Mouse (Mus musculus): ENCODE results near the gene Grik1. TPM values are rescaled to one million over a fixed set of nuclear protein-coding genes. Genes with fewer than 3 reads are reported as not detected.

The Grik1 gene
- total and polyA plus RNA-seq, 2 experiments from 2014 or later = 30.4 to 37.1 TPM

DNA sequence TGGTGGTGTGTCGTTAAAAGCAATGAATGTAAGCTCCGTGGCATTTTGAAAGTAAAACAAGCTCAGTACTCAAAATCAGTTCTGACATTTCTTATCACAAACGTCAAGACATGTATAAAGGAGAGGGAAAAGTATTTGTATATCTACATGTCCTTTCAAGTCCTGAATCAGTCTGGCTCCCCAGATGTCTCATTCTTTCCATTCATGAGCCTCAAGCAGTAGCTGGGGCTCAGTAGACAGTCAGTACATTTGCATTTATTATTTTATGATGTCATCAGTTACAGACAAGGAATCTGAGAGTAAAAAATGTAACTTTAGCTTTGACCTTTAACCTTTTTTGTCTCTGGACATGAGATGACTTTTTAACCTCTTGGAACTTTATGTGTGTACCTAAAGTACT, 68.1 kb downstream of the Grik1 start:
- H3K4me1 ChIP-seq (ENCODE audit: insufficient read depth, low read length) = no peaks in the 10 kb centered on the region
- H3K9ac ChIP-seq (replicated peaks; ENCODE audit: low read length, poor library complexity, severe bottlenecking) = no peak overlapping the region
- no peak for TF ChIP-seq CTCF (IDR thresholded peaks at IDR 0.05)
- H3K9me3 ChIP-seq (ENCODE audit: low read length) = no peaks in the 10 kb centered on the region
- no peak overlapping the region for H3K4me3 ChIP-seq (ENCODE audit: low read depth, low read length)
- no peak overlapping the region for H3K27ac ChIP-seq (ENCODE audit: low read depth, low read length)
- whole genome bisulfite sequencing = 79% methylated on average over 3 of the region's 3 CpGs
- no peaks in the 10 kb centered on the region for H3K27me3 ChIP-seq (ENCODE audit: insufficient read depth, low read length)
- ATAC-seq (ENCODE audit: low FRiP score) = no peak
- H3K4me2 ChIP-seq (ENCODE audit: low read depth, low read length, poor library complexity, severe bottlenecking) = no peak overlapping the region
- H3K36me3 ChIP-seq (ENCODE audit: insufficient read depth, low read length) = no peaks in the 10 kb centered on the region
- DNase-seq (ENCODE audit: low spot score) = no peak

DNA sequence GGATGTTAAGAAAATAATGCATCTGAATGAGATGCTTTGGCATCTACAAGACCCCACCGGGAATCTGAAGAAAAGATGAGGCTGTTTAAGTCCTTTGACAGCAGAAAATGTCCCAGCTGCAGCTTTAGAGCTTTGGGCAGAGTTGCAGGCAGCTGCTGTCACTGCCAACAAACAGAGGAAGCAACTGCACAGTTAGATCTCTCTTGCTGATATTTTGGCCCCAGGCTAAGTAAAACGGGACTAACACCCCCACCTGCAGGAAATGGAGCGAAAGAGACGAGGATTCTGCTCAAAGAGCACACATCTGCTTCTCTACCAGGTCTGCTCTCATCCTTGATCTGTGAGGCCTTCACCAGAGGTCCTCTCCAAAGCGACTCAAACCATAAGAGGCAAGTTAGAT, 77.5 kb downstream of the Grik1 start:
- TF ChIP-seq CTCF (IDR thresholded peaks at IDR 0.05) = no peak
- no peak overlapping the region for H3K27ac ChIP-seq (ENCODE audit: low read depth, low read length)
- 72% methylated on average over 5 of the region's 5 CpGs for WGBS
- H3K4me2 ChIP-seq (ENCODE audit: low read depth, low read length, poor library complexity, severe bottlenecking) = no peak overlapping the region
- H3K36me3 ChIP-seq (ENCODE audit: insufficient read depth, low read length) = no peaks in the 10 kb centered on the region
- no peaks in the 10 kb centered on the region for H3K4me1 ChIP-seq (ENCODE audit: insufficient read depth, low read length)
- no peaks in the 10 kb centered on the region for H3K27me3 ChIP-seq (ENCODE audit: insufficient read depth, low read length)
- no peak for ATAC-seq (ENCODE audit: low FRiP score)
- no peak overlapping the region for H3K4me3 ChIP-seq (ENCODE audit: low read depth, low read length)
- H3K9ac ChIP-seq (replicated peaks; ENCODE audit: low read length, poor library complexity, severe bottlenecking) = no peak overlapping the region
- DNase-seq (ENCODE audit: low spot score) = peak; percentile 15
- H3K9me3 ChIP-seq (ENCODE audit: low read length) = no peaks in the 10 kb centered on the region

DNA sequence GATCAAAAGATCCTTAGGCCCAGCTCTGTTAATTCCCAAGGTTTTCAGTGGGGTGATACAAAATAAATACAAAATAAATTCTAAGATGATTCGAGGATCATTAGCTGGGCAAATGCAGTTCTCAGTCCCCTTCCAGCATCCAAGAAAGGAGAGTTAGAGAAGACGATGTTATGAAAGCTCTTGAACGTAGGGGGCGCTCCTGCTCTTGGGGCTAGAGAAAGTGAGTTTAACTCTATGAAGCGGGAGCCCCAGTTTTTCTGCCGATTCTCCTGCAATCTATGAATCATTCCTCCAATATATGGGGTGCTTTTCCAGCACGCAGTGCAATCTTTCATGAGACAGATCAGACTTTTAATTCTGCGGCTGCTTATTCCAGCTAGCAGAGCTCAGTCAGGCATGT, 78.2 kb downstream of the Grik1 start:
- DNase-seq (ENCODE audit: low spot score) (no peak), ATAC-seq (ENCODE audit: low FRiP score) (no peak)
- H3K27ac ChIP-seq (ENCODE audit: low read depth, low read length) = no peak overlapping the region
- TF ChIP-seq CTCF (IDR thresholded peaks at IDR 0.05) = peak; percentile 41
- H3K9ac ChIP-seq (replicated peaks; ENCODE audit: low read length, poor library complexity, severe bottlenecking) = no peak overlapping the region
- H3K4me1 ChIP-seq (ENCODE audit: insufficient read depth, low read length) = no peaks in the 10 kb centered on the region
- no peaks in the 10 kb centered on the region for H3K27me3 ChIP-seq (ENCODE audit: insufficient read depth, low read length)
- no peak overlapping the region for H3K4me3 ChIP-seq (ENCODE audit: low read depth, low read length)
- H3K36me3 ChIP-seq (ENCODE audit: insufficient read depth, low read length) = no peaks in the 10 kb centered on the region
- no peak overlapping the region for H3K4me2 ChIP-seq (ENCODE audit: low read depth, low read length, poor library complexity, severe bottlenecking)
- H3K9me3 ChIP-seq (ENCODE audit: low read length) = no peaks in the 10 kb centered on the region
- WGBS = 62% methylated on average over 8 of the region's 8 CpGs

DNA sequence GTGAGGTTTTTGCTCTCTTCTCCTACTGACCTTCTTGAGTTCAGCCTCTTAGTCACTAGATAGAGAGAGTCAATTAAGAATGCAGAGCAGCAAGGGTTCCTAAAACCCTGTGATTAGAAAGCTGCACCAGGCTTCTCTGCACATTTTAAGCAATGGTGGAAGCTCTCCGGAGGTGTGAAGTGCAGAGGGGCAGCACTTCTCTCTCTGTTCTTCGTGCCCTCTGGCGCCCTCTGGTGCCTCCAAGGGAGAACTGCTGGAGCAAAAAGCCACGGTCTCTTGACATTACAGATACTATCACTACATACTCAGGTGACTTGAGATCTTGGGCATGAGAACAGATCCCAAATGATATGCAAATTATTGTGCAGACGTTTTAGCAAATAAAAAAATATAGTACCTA, 85.7 kb downstream of the Grik1 start:
- no peak for ATAC-seq (ENCODE audit: low FRiP score)
- no peaks in the 10 kb centered on the region for H3K36me3 ChIP-seq (ENCODE audit: insufficient read depth, low read length)
- peak; percentile 88 for TF ChIP-seq CTCF (IDR thresholded peaks at IDR 0.05)
- peak; percentile 69 for DNase-seq (ENCODE audit: low spot score)
- H3K9me3 ChIP-seq (ENCODE audit: low read length) = no peaks in the 10 kb centered on the region
- H3K9ac ChIP-seq (replicated peaks; ENCODE audit: low read length, poor library complexity, severe bottlenecking) = no peak overlapping the region
- H3K4me1 ChIP-seq (ENCODE audit: insufficient read depth, low read length) = no peaks in the 10 kb centered on the region
- no peak overlapping the region for H3K27ac ChIP-seq (ENCODE audit: low read depth, low read length)
- H3K4me3 ChIP-seq (ENCODE audit: low read depth, low read length) = no peak overlapping the region
- no peaks in the 10 kb centered on the region for H3K27me3 ChIP-seq (ENCODE audit: insufficient read depth, low read length)
- H3K4me2 ChIP-seq (ENCODE audit: low read depth, low read length, poor library complexity, severe bottlenecking) = no peak overlapping the region
- WGBS = 7% methylated on average over 5 of the region's 5 CpGs

DNA sequence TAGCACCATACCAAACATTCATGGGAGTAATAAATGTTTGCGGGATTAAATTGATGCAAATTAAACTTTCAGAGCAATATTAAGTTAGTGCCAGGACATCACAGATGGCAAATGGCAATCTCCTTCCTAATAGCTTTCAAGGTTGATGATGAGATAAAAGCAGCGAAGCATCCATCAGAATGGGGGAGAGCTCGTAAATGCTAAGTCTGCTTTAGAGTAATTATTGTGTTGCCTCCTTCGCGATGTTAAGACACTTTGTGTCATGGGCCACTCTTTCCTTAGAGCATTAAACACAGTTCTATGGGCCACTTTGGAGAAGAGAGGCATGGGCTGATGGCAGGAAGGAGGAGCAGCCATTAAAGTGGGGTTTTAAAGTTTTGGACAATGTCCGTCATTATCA, 86.1 kb downstream of the Grik1 start:
- Histone ChIP-seq H3K9ac (replicated peaks; ENCODE audit: low read length, poor library complexity, severe bottlenecking) (no peak overlapping the region), H3K4me1 (ENCODE audit: insufficient read depth, low read length) (no peaks in the 10 kb centered on the region)

DNA sequence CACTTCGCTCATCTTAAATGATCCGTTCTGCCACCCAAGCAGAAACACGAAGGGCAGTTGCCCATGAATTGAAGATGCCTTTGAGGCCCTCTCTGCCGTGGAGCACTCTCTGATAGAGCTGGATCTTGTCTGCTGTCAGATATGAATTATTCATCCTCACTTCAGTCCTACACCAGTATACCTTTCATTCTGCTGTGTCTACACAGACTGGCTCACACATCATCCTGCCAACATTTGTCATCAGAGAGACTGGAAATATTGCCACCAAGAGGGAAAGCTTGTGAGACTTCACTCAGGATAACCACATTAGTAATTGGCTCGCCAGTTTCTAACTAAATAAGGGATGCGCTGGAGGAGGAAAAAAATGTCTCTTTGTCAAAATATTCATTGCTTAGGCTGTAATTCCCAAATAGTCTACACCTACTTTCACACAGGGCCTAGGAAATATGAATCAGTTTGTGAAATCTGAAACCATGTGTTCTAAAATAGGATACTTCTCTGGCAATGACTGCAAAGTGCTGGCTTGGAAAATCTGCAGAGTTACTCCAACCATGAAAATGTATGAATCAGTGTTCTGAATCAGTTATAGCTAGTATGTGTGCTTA, 102.5 kb downstream of the Grik1 start:
- ATAC-seq (ENCODE audit: low FRiP score) (peak; percentile 49; the same call in 1 of the 2 replicates), DNase-seq (ENCODE audit: low spot score) (no peak)
- no peak for TF ChIP-seq CTCF (IDR thresholded peaks at IDR 0.05)
- no peak overlapping the region for H3K4me3 ChIP-seq (ENCODE audit: low read depth, low read length)
- no peaks in the 10 kb centered on the region for H3K9me3 ChIP-seq (ENCODE audit: low read length)
- H3K9ac ChIP-seq (replicated peaks; ENCODE audit: low read length, poor library complexity, severe bottlenecking) = no peak overlapping the region
- no peak overlapping the region for H3K27ac ChIP-seq (ENCODE audit: low read depth, low read length)
- 67% methylated on average over 6 of the region's 6 CpGs for WGBS
- no peaks in the 10 kb centered on the region for H3K36me3 ChIP-seq (ENCODE audit: insufficient read depth, low read length)
- H3K27me3 ChIP-seq (ENCODE audit: insufficient read depth, low read length) = no peaks in the 10 kb centered on the region
- H3K4me2 ChIP-seq (ENCODE audit: low read depth, low read length, poor library complexity, severe bottlenecking) = no peak overlapping the region
- no peaks in the 10 kb centered on the region for H3K4me1 ChIP-seq (ENCODE audit: insufficient read depth, low read length)

More for the DNA sequence above, 86.1 kb downstream of the Grik1 start:
- Histone ChIP-seq H3K4me2 (ENCODE audit: low read depth, low read length, poor library complexity, severe bottlenecking) (no peak overlapping the region), H3K9me3 (ENCODE audit: low read length) (no peaks in the 10 kb centered on the region), H3K27ac (ENCODE audit: low read depth, low read length) (no peak overlapping the region), H3K4me3 (ENCODE audit: low read depth, low read length) (no peak overlapping the region), H3K36me3 (ENCODE audit: insufficient read depth, low read length) (no peaks in the 10 kb centered on the region), H3K27me3 (ENCODE audit: insufficient read depth, low read length) (no peaks in the 10 kb centered on the region)
- TF ChIP-seq CTCF (IDR thresholded peaks at IDR 0.05) = no peak
- DNase-seq (ENCODE audit: low spot score) (no peak), ATAC-seq (ENCODE audit: low FRiP score) (no peak)
- 90% methylated on average over 6 of the region's 6 CpGs for WGBS
